Mouse (Mus musculus): ENCODE results near the gene Ivd.

The Ivd gene

DNA sequence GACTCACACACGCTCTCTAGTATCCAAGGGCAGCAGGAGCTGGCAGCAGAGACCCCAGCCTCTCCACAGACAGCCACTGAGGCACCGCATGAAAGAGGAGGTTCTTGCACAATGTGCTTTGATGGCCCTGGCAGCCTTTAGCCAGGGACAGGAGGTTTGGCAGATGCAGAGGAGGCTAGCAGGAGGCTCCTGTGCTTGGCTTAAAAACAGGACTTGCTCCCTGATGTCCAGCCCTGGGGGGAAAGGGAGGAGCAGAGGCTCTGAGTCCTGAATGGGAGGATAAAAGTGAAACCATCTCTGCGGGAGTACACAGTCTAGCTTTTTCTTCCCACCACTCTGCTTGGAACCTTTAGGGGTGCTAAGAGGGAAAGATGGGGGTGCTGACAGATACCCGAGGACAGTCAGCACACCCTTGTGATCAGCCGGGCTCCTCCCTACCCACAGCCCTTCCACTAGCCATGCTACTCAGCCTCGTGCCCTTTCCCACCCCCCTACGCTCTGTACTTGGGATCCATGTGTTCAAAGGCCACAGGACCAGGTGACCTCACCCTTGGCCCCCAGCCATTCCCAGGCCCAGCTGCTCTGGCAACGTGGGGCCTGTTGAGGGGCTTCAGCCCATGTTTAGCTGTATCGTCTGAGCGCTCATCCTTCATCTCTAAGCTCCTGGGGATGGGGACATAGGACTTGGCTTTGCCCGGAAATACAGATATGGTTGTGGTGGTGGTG is 52.0 kb downstream of the Ivd start:
- no peak for TF ChIP-seq GATA4 (IDR thresholded peaks at IDR 0.05; ENCODE audit: insufficient replicate concordance, low read length)

DNA sequence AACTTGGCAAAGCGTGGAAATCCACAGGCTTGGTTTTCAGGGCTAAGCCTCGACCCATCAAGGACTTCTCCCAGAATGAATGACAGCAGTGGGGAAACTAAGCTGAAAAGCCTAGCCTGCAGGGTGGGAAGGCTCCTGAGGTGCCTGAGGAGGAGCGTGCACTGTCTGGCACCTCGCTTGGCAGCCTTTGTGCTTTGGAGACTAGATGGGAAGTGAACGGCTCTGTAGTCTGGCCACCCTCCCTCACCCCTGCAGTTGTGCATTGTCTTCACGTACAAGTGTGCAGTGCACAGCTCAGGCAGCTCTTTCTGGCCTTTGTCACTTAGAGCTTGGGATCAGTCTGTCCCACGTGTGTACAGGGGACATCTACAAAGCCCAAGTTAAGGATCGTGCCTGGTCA is 52.9 kb downstream of the Ivd start:
- TF ChIP-seq GATA4 (IDR thresholded peaks at IDR 0.05; ENCODE audit: insufficient replicate concordance, low read length) = no peak

DNA sequence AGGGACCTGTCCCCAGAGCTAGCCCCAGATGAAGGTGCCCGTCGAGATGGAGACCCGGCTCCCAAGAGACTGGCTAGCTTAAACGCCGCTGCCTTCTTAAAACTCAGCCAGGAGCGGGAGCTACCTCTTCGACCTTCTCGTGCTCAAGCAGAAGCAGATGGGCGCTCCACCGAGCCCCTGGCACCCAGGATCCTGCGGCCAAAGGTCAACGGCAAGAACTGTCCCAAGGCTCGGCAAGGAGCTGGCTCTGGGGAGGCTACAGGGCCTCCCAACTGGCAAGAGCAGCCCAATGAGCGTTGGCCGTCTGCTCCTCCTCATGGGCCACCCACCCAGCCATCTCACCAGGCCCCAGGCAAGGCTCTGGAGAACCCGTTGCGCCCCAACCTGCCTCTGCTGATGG is 54.7 kb downstream of the Ivd start:
- TF ChIP-seq GATA4 (IDR thresholded peaks at IDR 0.05; ENCODE audit: insufficient replicate concordance, low read length) = no peak

DNA sequence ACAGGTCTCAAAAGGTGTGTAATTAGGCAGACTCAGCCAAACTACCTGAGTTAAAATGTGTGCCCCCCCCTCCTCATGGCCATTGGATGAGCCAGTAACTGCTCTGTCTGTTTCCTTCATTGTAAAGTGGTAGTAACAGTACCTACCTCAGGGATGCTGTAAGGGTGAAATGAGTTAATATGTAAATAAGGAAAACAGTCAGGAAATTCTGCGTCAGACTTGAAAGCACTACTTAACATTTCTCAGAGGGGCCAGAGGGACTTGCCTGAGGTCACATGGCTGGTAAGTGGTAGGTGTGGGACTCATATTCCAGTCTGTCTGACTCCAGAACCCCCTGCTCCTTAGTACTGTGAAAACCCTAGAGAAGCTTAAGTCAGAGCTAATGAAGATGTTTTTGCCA is 56.8 kb downstream of the Ivd start:
- TF ChIP-seq GATA4 (IDR thresholded peaks at IDR 0.05; ENCODE audit: insufficient replicate concordance, low read length) = no peak

DNA sequence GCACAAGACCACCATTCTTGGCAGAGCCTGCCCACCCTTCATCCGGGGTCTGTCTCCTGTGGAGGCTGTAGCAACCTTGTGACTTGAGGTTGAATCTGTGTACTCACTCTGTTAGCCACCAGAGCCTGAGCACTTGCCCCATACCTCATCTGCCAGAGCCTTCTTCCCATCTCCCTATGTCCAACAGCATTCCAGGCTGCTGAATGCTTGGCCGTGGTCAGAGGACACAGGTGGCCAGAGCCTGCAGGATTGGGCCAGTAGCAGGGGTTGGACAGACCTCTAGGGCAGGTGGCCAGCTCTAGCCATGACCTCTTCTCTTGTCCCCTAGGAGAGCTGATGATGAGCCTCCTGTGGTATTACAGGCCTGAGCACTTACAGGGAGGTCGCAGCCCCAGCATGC is 58.7 kb downstream of the Ivd start:
- no peak for TF ChIP-seq GATA4 (IDR thresholded peaks at IDR 0.05; ENCODE audit: insufficient replicate concordance, low read length)

DNA sequence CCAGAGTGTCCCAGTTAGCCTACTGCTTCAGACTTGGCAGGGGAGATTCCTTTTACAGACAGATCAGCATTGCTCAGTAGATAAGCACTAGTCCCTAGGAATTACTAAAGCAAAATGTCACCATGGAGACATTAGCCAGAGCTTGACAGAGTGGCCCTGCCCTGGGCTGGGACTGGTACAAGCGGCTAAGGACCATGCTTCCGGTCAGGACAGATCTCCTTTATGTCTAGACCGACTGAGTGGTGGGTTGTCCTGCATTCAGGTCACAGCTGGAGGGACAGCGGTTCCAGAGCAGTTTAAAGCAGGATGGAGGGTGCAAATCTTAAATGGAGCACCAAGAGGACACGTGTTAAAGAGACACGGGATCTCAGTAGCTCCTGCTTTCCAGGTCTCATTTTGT is 64.2 kb downstream of the Ivd start:
- TF ChIP-seq GATA4 (IDR thresholded peaks at IDR 0.05; ENCODE audit: insufficient replicate concordance, low read length) = no peak

DNA sequence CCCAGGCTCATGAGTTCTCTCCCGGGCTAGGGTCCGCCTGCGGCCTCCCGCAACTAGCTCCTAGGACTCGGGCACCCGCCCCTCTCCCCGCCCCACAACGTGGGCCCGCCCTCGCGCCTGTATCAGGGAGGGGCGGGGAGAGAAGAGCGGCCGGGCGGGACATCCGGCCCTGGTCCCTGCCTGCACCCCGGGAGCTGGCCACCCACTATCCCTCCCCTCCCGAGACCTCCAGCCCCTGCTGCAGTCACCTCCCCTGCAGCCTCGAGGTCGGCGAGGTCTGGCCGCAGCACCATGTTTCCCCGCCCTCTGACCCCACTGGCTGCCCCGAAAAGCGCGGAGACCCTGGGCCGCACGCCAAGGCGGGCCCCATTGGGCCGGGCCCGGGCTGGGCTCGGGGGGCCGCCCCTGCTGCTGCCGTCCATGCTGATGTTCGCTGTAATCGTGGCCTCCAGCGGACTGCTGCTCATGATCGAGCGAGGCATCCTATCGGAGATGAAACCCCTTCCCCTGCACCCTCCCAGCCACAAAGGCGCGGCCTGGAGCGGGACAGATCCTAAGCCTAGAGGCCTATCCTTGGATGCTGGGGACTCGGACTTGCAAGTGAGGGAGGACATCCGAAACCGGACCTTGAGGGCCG is 64.7 kb downstream of the Ivd start, which contains the start of gene Chst14:
TSS of gene Chst14 (plus strand) at position 136 of the 637 bp plus-strand sequence.
- peak; percentile 35; the same call in 1 of the 2 replicates for TF ChIP-seq GATA4 (IDR thresholded peaks at IDR 0.05; ENCODE audit: insufficient replicate concordance, low read length)

DNA sequence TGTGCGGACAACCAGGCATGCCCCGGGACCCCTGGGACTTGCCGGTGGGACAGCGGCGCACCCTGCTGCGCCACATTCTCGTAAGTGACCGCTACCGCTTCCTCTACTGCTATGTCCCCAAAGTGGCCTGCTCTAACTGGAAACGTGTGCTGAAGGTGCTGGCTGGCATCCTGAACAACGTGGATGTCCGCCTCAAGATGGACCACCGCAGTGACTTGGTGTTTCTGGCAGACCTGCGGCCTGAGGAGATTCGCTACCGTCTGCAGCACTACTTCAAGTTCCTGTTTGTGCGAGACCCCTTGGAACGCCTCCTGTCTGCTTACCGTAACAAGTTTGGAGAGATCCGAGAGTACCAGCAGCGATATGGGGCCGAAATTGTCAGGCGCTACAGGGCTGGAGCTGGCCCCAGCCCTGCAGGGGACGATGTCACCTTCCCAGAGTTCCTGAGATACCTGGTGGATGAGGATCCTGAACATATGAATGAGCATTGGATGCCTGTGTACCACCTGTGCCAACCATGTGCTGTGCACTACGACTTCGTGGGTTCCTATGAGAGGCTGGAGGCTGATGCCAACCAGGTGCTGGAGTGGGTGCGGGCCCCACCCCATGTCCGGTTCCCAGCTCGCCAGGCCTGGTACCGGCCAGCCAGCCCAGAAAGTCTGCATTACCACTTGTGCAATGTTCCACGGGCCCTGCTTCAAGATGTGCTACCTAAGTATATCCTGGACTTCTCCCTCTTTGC is 65.4 kb downstream of the Ivd start:
- TF ChIP-seq GATA4 (IDR thresholded peaks at IDR 0.05; ENCODE audit: insufficient replicate concordance, low read length) = no peak
